Mouse (Mus musculus): Measurements from ENCODE around the gene Plcb4.
"Not testable (repeated sequence)": the region's sequence is repeated elsewhere in the genome, so short reads cannot be mapped to it uniquely, and the experiment has no call there.

Plcb4 gene

DNA sequence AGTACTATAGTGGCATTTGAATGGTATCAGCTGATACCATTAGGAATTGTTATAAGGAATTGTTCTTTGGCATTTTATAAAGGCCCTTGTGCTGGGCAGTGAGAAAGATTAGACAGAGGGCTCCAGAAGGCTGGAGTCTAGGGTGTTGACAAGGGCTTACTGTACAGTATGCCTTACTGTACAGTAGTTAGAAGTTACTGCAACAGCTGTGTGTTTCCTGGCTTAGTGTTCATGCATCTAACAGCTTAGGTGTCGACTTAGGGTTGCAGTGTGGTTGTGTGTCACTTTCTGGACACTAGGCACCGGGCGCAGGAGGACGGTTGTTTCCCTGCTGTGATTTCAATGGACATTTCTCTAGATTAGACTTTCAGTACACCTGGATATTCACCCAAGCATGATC, 57.4 kb downstream of the Plcb4 start:
- DNase-seq (ENCODE audit: low spot score), result no peak

DNA sequence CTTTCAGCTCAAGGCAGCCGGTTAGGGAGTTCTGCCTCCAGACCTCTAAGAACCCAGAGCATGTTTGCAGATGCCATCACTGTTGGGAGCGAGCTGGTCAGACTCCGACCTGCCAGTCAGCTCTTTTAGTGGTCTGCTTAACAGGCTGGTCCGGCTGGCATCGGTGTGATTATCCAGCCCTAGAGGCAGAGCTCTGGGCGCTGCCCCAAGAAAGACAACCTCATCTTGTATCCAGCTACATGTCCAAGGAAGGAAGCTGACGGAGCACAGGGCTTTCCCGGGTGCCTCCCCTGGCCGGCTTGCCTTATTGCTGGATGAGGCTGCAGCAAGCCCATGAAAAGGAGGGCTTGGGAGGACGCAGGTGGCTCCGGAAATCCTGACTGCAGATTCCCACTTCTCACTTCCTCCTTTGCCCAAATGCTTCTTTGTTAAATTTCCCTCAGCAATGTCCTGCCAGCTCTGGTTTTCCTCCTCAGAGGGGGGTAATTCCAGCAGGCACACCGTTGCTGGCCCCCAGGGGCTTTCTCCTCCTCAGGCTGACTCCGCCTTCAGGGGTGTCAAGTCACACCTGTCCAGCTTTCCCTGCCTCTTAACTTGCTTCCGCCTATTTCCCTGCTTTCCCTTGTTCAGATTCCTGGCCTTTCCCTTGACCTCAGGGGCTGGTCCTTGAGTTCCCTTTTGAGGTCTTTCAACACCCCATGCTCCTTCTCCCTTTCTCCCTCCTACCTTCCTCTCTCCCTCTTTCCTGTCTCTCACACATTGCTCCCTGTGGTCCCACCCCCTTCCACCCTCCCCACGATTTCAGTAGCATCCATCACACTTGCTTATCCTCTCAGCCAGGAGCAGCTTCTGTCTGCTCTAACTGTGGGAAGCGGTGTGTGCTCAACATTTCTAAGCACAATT, 58.7 kb downstream of the Plcb4 start:
- DNase-seq (ENCODE audit: low spot score), result peak; percentile 46

DNA sequence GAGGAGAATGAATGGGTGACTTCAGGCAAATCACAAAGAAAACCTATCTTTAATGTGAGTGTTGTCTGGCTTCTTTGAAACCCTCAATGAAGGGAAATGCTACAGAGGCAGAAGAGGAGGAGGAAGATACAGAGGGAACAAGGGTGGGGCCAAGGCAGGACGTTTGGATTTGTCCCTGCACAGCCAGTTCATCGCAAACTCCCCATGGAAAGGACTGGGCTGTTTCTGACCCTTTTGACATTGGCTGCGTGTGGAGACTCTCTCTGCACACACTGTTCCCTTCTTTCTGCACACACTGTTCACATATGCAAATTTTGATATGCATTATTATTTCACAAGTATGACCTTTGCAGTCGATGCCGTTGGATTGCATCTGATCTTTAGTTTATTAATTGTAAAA, 63.3 kb downstream of the Plcb4 start:
- DNase-seq (ENCODE audit: low spot score), result no peak

DNA sequence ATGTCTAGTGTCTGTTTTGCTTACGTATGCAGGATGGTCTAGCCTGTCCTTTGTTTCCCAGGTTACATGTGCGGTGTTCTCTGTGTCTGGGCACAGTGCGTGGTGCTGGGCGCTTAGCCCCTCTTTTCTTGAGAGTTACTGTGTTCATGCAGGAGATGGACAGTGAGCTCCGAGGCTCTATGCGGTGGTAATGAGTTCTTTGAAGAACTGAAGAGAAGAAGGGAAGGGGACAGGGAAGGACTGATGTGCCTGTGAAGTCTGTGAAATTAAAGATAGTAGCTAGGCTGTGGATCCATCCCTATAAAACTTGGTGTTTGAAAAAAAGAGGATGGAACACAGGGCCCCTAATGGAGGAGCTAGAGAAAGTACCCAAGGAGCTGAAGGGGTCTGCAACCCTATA, 64.6 kb downstream of the Plcb4 start:
- no peak for DNase-seq (ENCODE audit: low spot score)

DNA sequence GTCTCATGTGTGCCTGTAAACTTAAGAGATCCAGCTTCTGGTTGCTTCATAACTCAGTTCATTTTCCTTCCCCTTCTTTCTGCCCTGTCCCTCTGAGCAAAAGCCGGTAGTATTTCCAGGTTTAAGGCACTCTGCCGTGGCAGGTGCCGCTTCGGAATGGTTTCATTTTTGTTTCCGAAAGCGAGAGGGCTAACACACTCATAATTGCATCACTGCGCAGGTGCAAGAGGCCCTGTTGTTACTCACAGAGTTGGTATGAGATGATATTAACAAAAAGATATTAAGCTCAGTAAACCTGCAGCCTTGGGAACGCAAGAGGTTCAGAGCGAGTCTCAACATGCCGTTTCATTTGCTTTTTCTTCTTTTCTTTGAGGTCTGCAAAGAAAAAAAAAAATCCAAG, 65.7 kb downstream of the Plcb4 start:
- DNase-seq (ENCODE audit: low spot score), result no peak

DNA sequence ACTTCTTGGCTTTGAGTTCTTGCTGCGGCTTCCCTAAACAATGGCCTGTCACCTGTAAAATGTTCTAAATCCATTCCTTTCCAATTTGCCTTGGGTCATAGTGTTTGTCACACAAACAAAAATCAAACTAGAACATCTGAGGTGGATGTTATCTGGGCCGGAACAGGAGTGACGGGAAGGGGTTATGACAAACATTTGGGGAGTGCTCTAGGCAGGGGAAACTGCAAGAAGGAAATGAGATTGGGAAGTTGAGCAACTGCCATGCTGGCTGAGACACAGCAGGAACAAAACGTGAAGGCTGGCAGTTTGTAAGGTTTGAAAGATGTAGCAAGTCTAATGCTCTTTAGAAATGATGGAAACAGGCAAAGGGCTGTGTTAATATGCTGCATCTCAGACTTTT, 66.6 kb downstream of the Plcb4 start:
- no peak for DNase-seq (ENCODE audit: low spot score)

DNA sequence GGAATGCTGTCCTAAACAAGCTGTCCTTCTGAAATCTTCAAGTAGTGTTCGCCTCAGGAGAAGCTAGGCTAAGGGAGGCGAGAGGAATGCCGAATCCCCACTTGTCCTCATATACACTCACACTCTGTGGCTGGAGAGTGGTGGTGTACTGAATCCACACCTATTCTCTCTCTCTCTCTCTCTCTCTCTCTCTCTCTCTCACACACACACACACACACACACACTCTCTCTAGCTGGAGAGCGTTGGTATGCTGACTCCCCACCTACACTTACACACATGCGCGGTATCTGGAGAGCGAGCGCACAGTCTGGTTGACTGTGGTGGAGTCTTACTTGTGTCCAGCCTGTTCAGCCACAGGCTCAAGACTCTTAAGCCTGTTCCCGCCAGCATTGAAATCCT, 68.3 kb downstream of the Plcb4 start:
- no peak for DNase-seq (ENCODE audit: low spot score)

GRCm38 (mm10) chr2:135727925-135728324, 69.1 kb downstream of the Plcb4 start:
- DNase-seq (ENCODE audit: low spot score), result no peak

- no peak for DNase-seq (ENCODE audit: low spot score)
Measured at GRCm38 (mm10) chr2:135731591-135731990, 72.8 kb downstream of the Plcb4 start.

- no peak for DNase-seq (ENCODE audit: low spot score)
Measured at GRCm38 (mm10) chr2:135732651-135733050, 73.8 kb downstream of the Plcb4 start.

DNA sequence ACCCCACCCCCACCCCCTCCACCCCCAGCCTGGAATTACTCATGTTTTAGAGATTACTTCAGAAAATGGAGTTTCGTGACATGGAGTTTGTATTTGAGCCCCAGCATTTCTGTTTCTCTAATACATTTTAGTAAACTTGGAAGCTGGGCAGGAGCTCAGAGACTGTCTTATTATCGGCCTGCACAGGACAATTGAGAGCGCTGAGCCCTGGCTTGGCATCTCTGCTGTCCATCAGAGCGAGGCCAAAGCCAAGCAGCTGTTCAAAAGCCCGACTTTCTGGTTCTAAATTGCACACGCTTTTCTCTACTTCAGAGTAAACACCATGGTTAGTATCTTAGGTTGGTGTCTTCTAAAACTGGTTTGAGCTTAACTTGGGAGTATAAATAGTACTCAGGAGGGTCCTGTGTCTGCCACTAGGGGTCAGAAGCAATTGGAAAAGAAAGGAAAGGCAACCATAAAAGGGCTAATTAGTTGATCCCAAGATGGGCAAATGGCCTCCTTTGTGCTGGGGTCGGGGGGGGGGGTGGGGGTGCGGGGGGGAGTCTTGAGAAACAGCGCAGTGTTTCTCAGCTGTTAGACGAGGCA, 75.2 kb downstream of the Plcb4 start:
- DNase-seq (ENCODE audit: low spot score), result no peak

GRCm38 (mm10) chr2:135737506-135737905, 78.7 kb downstream of the Plcb4 start:
- DNase-seq (ENCODE audit: low spot score), result peak; percentile 25

DNA sequence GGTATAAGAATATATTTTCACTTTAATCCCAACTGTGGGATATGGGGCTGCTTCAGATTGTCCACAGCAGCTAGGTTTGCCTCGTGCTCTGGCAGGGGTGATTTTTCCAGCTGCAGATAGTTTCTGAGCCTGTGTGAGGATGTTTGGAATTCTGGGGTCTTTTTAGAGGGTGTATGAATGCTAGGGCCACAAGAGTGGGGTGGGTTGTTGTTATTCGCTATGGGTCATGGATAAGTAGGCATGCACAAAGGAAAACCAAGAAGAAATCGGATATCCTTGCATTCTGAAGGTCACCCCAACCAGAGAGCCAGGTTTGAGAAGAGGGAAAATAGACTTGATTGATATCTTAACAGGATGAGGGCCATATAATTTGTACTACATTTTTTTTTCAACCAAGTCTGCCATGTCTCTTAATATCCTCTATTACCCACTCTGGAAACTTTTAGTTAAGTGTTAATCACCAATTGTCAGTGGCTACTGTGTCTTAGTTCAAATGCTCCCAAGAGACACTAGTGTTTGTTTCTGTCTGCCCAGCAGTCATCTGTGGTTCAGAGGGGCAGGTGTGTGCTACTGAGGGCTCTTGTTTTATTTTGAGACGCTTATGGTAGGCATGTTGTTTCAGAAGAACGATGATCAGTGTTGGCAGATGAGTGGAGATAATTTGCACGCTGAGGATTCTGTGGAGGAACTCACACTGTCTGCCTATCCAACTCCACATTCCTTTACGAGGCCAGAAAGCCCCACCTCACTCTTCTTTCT, 79.4 kb downstream of the Plcb4 start:
- not testable (repeated sequence) for DNase-seq (ENCODE audit: low spot score)

- no peak for DNase-seq (ENCODE audit: low spot score)
Measured at GRCm38 (mm10) chr2:135738950-135739349, 80.1 kb downstream of the Plcb4 start.

GRCm38 (mm10) chr2:135742954-135743700, 84.3 kb downstream of the Plcb4 start:
- no peak for DNase-seq (ENCODE audit: low spot score)

GRCm38 (mm10) chr2:135744711-135745110, 85.9 kb downstream of the Plcb4 start:
- DNase-seq (ENCODE audit: low spot score), result no peak

GRCm38 (mm10) chr2:135745126-135745525, 86.3 kb downstream of the Plcb4 start:
- no peak for DNase-seq (ENCODE audit: low spot score)

GRCm38 (mm10) chr2:135748441-135748840, 89.6 kb downstream of the Plcb4 start:
- DNase-seq (ENCODE audit: low spot score), result no peak

DNA sequence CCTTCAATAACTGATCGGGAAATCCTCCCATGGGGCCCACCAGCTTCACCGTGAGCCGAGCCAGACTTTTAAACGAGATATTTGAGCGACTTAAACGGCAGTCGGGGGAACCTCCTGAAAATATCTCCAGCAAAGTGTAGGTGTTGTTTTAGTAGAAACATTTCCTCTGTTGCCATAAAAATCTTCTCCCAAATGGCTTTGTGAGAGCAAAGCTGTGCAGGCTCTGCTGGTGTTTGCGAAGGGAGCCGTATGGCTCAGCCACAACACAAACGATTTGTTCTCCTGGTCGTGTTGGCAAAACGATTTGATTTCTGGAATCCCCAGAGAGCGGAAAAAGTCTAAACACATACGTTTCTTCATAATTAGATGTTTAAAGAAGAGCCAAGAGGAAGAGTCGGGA, 90.8 kb downstream of the Plcb4 start:
- no peak for DNase-seq (ENCODE audit: low spot score)

GRCm38 (mm10) chr2:135750748-135751147, 91.9 kb downstream of the Plcb4 start:
- DNase-seq (ENCODE audit: low spot score), result no peak

DNA sequence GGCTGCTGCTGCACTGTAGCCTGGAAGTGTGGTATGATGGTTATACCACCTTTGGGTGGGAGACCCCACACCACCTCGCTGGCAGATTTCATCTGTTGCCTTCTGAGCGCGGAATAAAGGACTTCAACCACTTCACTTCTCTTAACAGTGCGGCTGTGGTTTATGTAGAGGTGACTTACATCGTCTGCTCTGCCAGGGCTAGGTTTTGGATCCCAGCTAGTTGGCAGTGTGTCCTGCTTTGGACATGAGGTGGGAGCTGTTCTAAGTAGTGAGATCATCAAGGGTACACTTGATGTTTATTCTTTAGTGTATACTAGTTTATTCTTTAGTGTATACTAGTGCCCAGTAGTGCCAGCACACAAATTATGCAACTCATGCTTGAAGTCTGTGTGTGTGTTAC, 97.0 kb downstream of the Plcb4 start:
- DNase-seq (ENCODE audit: low spot score), result no peak

DNA sequence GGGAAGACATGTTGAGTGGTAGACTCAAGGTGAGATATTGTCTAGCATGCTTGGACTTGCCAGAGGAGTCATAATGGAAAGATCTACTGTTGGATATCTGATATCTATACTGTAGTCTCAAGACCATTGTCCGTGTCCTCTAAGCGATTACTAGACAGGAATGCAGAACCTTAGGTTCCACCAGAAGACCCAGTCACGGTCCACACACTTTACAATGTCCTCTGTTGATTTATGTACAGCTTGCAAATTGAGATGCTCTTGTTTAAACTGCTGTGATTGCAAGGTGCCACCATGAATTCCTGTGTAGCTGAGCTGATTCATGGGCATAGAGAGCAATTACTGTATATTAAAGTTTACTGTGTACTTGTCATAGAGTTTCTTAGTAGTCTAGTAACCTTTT, 98.7 kb downstream of the Plcb4 start:
- DNase-seq (ENCODE audit: low spot score), result no peak

Measured in urinary bladder, postnatal 25 days (tissue).